Mouse (Mus musculus): Measurements from ENCODE around the gene Pi4k2a. TPM values are rescaled to one million over a fixed set of nuclear protein-coding genes. Genes with fewer than 3 reads are reported as not detected.
A peak's percentile ranks its signal among the peaks of the same experiment; 100 is the strongest.

The Pi4k2a gene
- polyA plus RNA-seq, 1 experiment from 2014 or later, result 13.2 TPM

- Histone ChIP-seq H3K9ac (ENCODE audit: low read length) (peak overlapping the region; percentile 90), H3K4me1 (ENCODE audit: control insufficient read depth, insufficient read depth, low read length) (peaks cover 20% of the 10 kb centered on the region), H3K27ac (ENCODE audit: low read depth, low read length) (peak overlapping the region; percentile 77), H3K4me3 (ENCODE audit: low read depth, low read length) (peak overlapping the region; percentile 91), H3K4me2 (ENCODE audit: low read length) (peak overlapping the region; percentile 89), H3K36me3 (ENCODE audit: control insufficient read depth, insufficient read depth, low read length) (peaks cover 10% of the 10 kb centered on the region; the same call in 1 of the 2 replicates), H3K27me3 (replicated peaks; ENCODE audit: control insufficient read depth, insufficient read depth, low read length) (no peaks in the 10 kb centered on the region), H3K9me3 (replicated peaks; ENCODE audit: control insufficient read depth, low read length) (no peaks in the 10 kb centered on the region)
- DNase-seq (ENCODE audit: low spot score) (no peak), ATAC-seq (peak; percentile 52)
- under 1% methylated on average over 51 of the region's 52 CpGs for WGBS
Observed at GRCm38 (mm10) chr19:42090637-42091141, 419 bp downstream of the Pi4k2a start.

GRCm38 (mm10) chr19:42099406-42099805, 9.1 kb downstream of the Pi4k2a start:
- no peaks in the 10 kb centered on the region for H3K27me3 ChIP-seq (replicated peaks; ENCODE audit: control insufficient read depth, insufficient read depth, low read length)
- no peak overlapping the region for H3K4me2 ChIP-seq (ENCODE audit: low read length)
- H3K4me3 ChIP-seq (ENCODE audit: low read depth, low read length), result no peak overlapping the region
- no peaks in the 10 kb centered on the region for H3K4me1 ChIP-seq (ENCODE audit: control insufficient read depth, insufficient read depth, low read length)
- DNase-seq (ENCODE audit: low spot score) (no peak), ATAC-seq (no peak)
- no peaks in the 10 kb centered on the region for H3K9me3 ChIP-seq (replicated peaks; ENCODE audit: control insufficient read depth, low read length)
- peaks cover 24% of the 10 kb centered on the region for H3K36me3 ChIP-seq (ENCODE audit: control insufficient read depth, insufficient read depth, low read length)
- 95% methylated on average over 3 of the region's 3 CpGs for WGBS
- H3K27ac ChIP-seq (ENCODE audit: low read depth, low read length), result no peak overlapping the region
- H3K9ac ChIP-seq (ENCODE audit: low read length), result no peak overlapping the region

GRCm38 (mm10) chr19:42104681-42105080, 14.4 kb downstream of the Pi4k2a start:
- ATAC-seq (no peak), DNase-seq (ENCODE audit: low spot score) (no peak)
- H3K9me3 ChIP-seq (replicated peaks; ENCODE audit: control insufficient read depth, low read length), result no peaks in the 10 kb centered on the region
- peaks cover 35% of the 10 kb centered on the region for H3K36me3 ChIP-seq (ENCODE audit: control insufficient read depth, insufficient read depth, low read length)
- H3K9ac ChIP-seq (ENCODE audit: low read length), result no peak overlapping the region
- WGBS, result 95% methylated on average over 9 of the region's 9 CpGs
- no peak overlapping the region for H3K4me2 ChIP-seq (ENCODE audit: low read length)
- H3K4me1 ChIP-seq (ENCODE audit: control insufficient read depth, insufficient read depth, low read length), result no peaks in the 10 kb centered on the region
- H3K27me3 ChIP-seq (replicated peaks; ENCODE audit: control insufficient read depth, insufficient read depth, low read length), result no peaks in the 10 kb centered on the region
- H3K4me3 ChIP-seq (ENCODE audit: low read depth, low read length), result no peak overlapping the region
- no peak overlapping the region for H3K27ac ChIP-seq (ENCODE audit: low read depth, low read length)

GRCm38 (mm10) chr19:42115783-42116335, 25.6 kb downstream of the Pi4k2a start:
- Histone ChIP-seq H3K4me3 (ENCODE audit: low read depth, low read length) (no peak overlapping the region), H3K9ac (ENCODE audit: low read length) (no peak overlapping the region), H3K4me1 (ENCODE audit: control insufficient read depth, insufficient read depth, low read length) (no peaks in the 10 kb centered on the region), H3K4me2 (ENCODE audit: low read length) (no peak overlapping the region), H3K27me3 (replicated peaks; ENCODE audit: control insufficient read depth, insufficient read depth, low read length) (no peaks in the 10 kb centered on the region), H3K36me3 (ENCODE audit: control insufficient read depth, insufficient read depth, low read length) (peaks cover 71% of the 10 kb centered on the region), H3K9me3 (replicated peaks; ENCODE audit: control insufficient read depth, low read length) (no peaks in the 10 kb centered on the region), H3K27ac (ENCODE audit: low read depth, low read length) (no peak overlapping the region)
- ATAC-seq (no peak), DNase-seq (ENCODE audit: low spot score) (no peak)
- 91% methylated on average over 4 of the region's 4 CpGs for WGBS

- H3K36me3 ChIP-seq (ENCODE audit: control insufficient read depth, insufficient read depth, low read length), result peaks cover 83% of the 10 kb centered on the region
- no peaks in the 10 kb centered on the region for H3K27me3 ChIP-seq (replicated peaks; ENCODE audit: control insufficient read depth, insufficient read depth, low read length)
- H3K27ac ChIP-seq (ENCODE audit: low read depth, low read length), result no peak overlapping the region
- H3K4me2 ChIP-seq (ENCODE audit: low read length), result no peak overlapping the region
- ATAC-seq (no peak), DNase-seq (ENCODE audit: low spot score) (no peak)
- no peak overlapping the region for H3K4me3 ChIP-seq (ENCODE audit: low read depth, low read length)
- no peaks in the 10 kb centered on the region for H3K4me1 ChIP-seq (ENCODE audit: control insufficient read depth, insufficient read depth, low read length)
- H3K9me3 ChIP-seq (replicated peaks; ENCODE audit: control insufficient read depth, low read length), result no peaks in the 10 kb centered on the region
- WGBS, result 92% methylated on average over 9 of the region's 9 CpGs
- no peak overlapping the region for H3K9ac ChIP-seq (ENCODE audit: low read length)
Observed at GRCm38 (mm10) chr19:42118142-42118541, 27.9 kb downstream of the Pi4k2a start.

GRCm38 (mm10) chr19:42118596-42118995, 28.3 kb downstream of the Pi4k2a start:
- no peak overlapping the region for H3K9ac ChIP-seq (ENCODE audit: low read length)
- no peaks in the 10 kb centered on the region for H3K27me3 ChIP-seq (replicated peaks; ENCODE audit: control insufficient read depth, insufficient read depth, low read length)
- no peaks in the 10 kb centered on the region for H3K4me1 ChIP-seq (ENCODE audit: control insufficient read depth, insufficient read depth, low read length)
- peaks cover 83% of the 10 kb centered on the region for H3K36me3 ChIP-seq (ENCODE audit: control insufficient read depth, insufficient read depth, low read length)
- no peak overlapping the region for H3K4me3 ChIP-seq (ENCODE audit: low read depth, low read length)
- H3K9me3 ChIP-seq (replicated peaks; ENCODE audit: control insufficient read depth, low read length), result no peaks in the 10 kb centered on the region
- no peak overlapping the region for H3K4me2 ChIP-seq (ENCODE audit: low read length)
- WGBS, result 88% methylated on average over 5 of the region's 5 CpGs
- DNase-seq (ENCODE audit: low spot score) (no peak), ATAC-seq (no peak)
- H3K27ac ChIP-seq (ENCODE audit: low read depth, low read length), result no peak overlapping the region

GRCm38 (mm10) chr19:42120451-42120850, 30.2 kb downstream of the Pi4k2a start:
- Histone ChIP-seq H3K27ac (ENCODE audit: low read depth, low read length) (no peak overlapping the region), H3K36me3 (ENCODE audit: control insufficient read depth, insufficient read depth, low read length) (peaks cover 82% of the 10 kb centered on the region), H3K27me3 (replicated peaks; ENCODE audit: control insufficient read depth, insufficient read depth, low read length) (no peaks in the 10 kb centered on the region), H3K9ac (ENCODE audit: low read length) (no peak overlapping the region), H3K4me1 (ENCODE audit: control insufficient read depth, insufficient read depth, low read length) (no peaks in the 10 kb centered on the region), H3K9me3 (replicated peaks; ENCODE audit: control insufficient read depth, low read length) (no peaks in the 10 kb centered on the region), H3K4me2 (ENCODE audit: low read length) (no peak overlapping the region), H3K4me3 (ENCODE audit: low read depth, low read length) (no peak overlapping the region)
- WGBS, result 85% methylated on average over 8 of the region's 8 CpGs
- ATAC-seq, result no peak
- DNase-seq (ENCODE audit: low spot score), result no peak

GRCm38 (mm10) chr19:42124684-42125083, 34.4 kb downstream of the Pi4k2a start:
- 85% methylated on average over 13 of the region's 13 CpGs for WGBS
- Histone ChIP-seq H3K4me3 (ENCODE audit: low read depth, low read length) (no peak overlapping the region), H3K4me1 (ENCODE audit: control insufficient read depth, insufficient read depth, low read length) (no peaks in the 10 kb centered on the region), H3K27ac (ENCODE audit: low read depth, low read length) (no peak overlapping the region), H3K4me2 (ENCODE audit: low read length) (no peak overlapping the region), H3K9me3 (replicated peaks; ENCODE audit: control insufficient read depth, low read length) (no peaks in the 10 kb centered on the region), H3K9ac (ENCODE audit: low read length) (no peak overlapping the region), H3K36me3 (ENCODE audit: control insufficient read depth, insufficient read depth, low read length) (peaks cover 46% of the 10 kb centered on the region), H3K27me3 (replicated peaks; ENCODE audit: control insufficient read depth, insufficient read depth, low read length) (no peaks in the 10 kb centered on the region)
- ATAC-seq (no peak), DNase-seq (ENCODE audit: low spot score) (no peak)

GRCm38 (mm10) chr19:42125501-42126218, 35.4 kb downstream of the Pi4k2a start:
- Histone ChIP-seq H3K27ac (ENCODE audit: low read depth, low read length) (no peak overlapping the region), H3K27me3 (replicated peaks; ENCODE audit: control insufficient read depth, insufficient read depth, low read length) (no peaks in the 10 kb centered on the region), H3K4me1 (ENCODE audit: control insufficient read depth, insufficient read depth, low read length) (no peaks in the 10 kb centered on the region), H3K9me3 (replicated peaks; ENCODE audit: control insufficient read depth, low read length) (no peaks in the 10 kb centered on the region), H3K4me2 (ENCODE audit: low read length) (no peak overlapping the region), H3K36me3 (ENCODE audit: control insufficient read depth, insufficient read depth, low read length) (peaks cover 37% of the 10 kb centered on the region), H3K4me3 (ENCODE audit: low read depth, low read length) (no peak overlapping the region), H3K9ac (ENCODE audit: low read length) (no peak overlapping the region)
- ATAC-seq (no peak), DNase-seq (ENCODE audit: low spot score) (no peak)
- WGBS, result 64% methylated on average over 11 of the region's 11 CpGs
